Mouse (Mus musculus) liver, embryonic 16.5 days (tissue): ENCODE measurements around the gene Chpf2. TPM values are rescaled to one million over a fixed set of nuclear protein-coding genes. Genes with fewer than 3 reads are reported as not detected.
"Not testable (repeated sequence)": the region's sequence is repeated elsewhere in the genome, so short reads cannot be mapped to it uniquely, and the experiment has no call there.

Experiments used
- ATAC-seq: fragments of 200-750 bp; cut with Nextera tagmentation; 2 replicates; pipeline ENCODE4 v1.8.0; 2017; ENCODE audit warnings: low read depth, mild to moderate bottlenecking, moderate number of reproducible peaks, moderate library complexity
- H3K27ac ChIP-seq: fragments of 300-500 bp; sonication (generic); 2 replicates; pipeline ENCODE4 v1.5.1; 2014; ENCODE audit warnings: mild to moderate bottlenecking, low read length
- H3K27me3 ChIP-seq: fragments of 300-500 bp; sonication (generic); 2 replicates; pipeline ENCODE4 v1.6.1; 2014; ENCODE audit warnings: low read depth, low read length, mixed read lengths; ENCODE audit not compliant: control insufficient read depth, insufficient read depth
- H3K36me3 ChIP-seq: fragments of 300-500 bp; sonication (generic); 2 replicates; pipeline ENCODE4 v1.6.1; 2014; ENCODE audit warnings: mild to moderate bottlenecking; ENCODE audit not compliant: control insufficient read depth, insufficient read depth
- H3K4me1 ChIP-seq: fragments of 300-500 bp; sonication (generic); 2 replicates; pipeline ENCODE4 v1.6.1; 2014; ENCODE audit warnings: low read depth, low read length, mixed read lengths; ENCODE audit not compliant: control insufficient read depth
- H3K4me2 ChIP-seq: fragments of 300-500 bp; sonication (generic); 2 replicates; pipeline ENCODE4 v1.6.1; 2014; ENCODE audit warnings: low read depth, low read length, mixed read lengths
- H3K4me3 ChIP-seq: fragments of 300-500 bp; sonication (generic); 2 replicates; pipeline ENCODE4 v1.5.1; 2014; ENCODE audit warnings: low read depth, mild to moderate bottlenecking, low read length
- H3K9ac ChIP-seq: fragments of 300-500 bp; sonication (generic); 2 replicates; pipeline ENCODE4 v1.6.1; 2014; ENCODE audit warnings: low read depth, low read length
- H3K9me3 ChIP-seq: fragments of 300-500 bp; sonication (generic); replicated peaks from 2 replicates; pipeline ENCODE4 v1.6.1; 2016; ENCODE audit warnings: low read length; ENCODE audit not compliant: control insufficient read depth
- WGBS: fragments of 180-500 bp; shearing (Covaris S2); extraction: QIAGEN DNeasy Blood & Tissue Kit; methylation state at CpG from one replicate; pipeline ENCODE4 v1.1.7; 2014; ENCODE audit not compliant: insufficient replicate concordance; 5-methylcytosine and 5-hydroxymethylcytosine counted together
- polyA plus RNA-seq: library from polyadenylated mRNA; unstranded; fragments of >200 nt; fragmentation: Nextera tagmentation; extraction: Ambion mirVana; gene quantifications from 2 replicates; pipeline ENCODE4 v1.2.1, GENCODE M21; 2015

The Chpf2 gene
- polyA plus RNA-seq, 1 experiment from 2014 or later, result 11.3 TPM

DNA sequence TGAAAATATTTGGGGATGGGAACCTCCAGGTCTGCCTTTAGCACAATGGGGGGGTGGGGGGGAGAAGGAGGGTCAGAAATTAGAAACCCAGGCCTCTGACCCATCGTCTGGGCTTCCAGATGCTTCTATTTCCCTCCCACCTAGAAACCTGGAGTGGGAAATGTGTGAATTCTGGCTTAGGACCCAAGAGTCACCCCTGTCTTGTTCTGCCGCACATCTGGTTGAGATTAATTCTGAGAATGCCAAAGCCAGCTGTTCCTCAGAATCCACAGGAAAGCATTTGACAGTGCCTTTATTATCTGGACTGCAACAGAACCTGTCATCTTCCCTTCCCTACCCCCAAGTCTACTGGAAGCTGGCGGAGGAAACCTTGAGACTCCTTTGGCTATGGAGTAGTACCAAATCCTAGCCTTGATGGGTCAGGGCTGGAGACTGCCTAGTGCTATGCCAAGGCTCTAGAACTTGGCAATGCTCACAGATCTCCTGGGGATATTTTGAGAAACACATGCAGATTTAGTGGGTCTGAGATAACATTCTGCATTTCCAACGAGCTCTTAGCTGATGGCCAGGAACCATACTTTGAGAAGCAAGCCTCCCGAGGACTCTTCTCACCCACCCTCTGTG, 32.8 kb upstream of the Chpf2 start:
- Histone ChIP-seq H3K27ac (no peak overlapping the region), H3K4me1 (no peaks in the 10 kb centered on the region), H3K36me3 (no peaks in the 10 kb centered on the region), H3K4me3 (no peak overlapping the region), H3K4me2 (no peak overlapping the region), H3K9me3 (no peaks in the 10 kb centered on the region), H3K9ac (no peak overlapping the region), H3K27me3 (peaks cover 20% of the 10 kb centered on the region)
- ATAC-seq, result no peak
- 50% methylated on average over 5 of the region's 5 CpGs for WGBS

DNA sequence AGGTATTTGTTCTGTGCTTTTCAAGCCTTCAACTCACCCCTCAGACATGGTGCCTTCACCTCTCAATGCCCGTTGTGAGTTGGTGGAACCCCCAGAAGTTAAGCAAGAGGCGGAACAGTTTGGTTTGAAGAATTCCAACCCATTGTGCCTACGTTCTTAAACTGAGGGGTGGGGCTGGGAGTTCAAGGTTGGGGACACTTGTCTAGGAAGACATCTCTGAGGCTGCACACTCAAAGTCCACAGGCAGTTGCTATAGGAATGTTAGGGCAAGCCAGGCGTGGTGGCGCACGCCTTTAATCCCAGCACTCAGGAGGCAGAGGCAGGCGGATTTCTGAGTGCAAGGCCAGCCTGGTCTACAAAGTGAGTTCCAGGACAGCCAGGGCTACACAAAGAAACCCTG, 31.2 kb upstream of the Chpf2 start:
- WGBS, result 63% methylated on average over 7 of the region's 7 CpGs
- not testable (repeated sequence) for H3K4me2 ChIP-seq, H3K4me1 ChIP-seq, H3K4me3 ChIP-seq, H3K36me3 ChIP-seq, H3K27ac ChIP-seq, ATAC-seq, H3K9ac ChIP-seq, H3K9me3 ChIP-seq
- peaks cover 13% of the 10 kb centered on the region for H3K27me3 ChIP-seq

DNA sequence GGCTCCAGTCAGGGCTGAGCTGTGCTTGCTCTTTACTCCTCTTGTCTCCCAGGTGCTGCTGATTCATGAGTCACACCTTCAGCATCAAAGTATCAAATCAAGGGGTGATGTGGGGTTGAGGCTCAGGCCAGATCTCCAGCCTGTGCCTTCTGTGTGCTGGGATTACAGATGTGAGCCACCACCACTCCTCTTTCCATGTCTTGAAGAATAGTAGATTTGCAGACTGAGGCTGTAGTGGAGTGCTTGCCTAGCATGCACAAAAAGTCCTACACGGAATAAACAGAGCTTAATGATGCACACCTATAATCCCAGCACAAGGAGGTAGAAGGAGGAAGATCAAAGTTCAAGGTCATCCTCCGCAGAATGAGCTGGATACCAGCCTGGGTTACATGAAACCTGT, 29.8 kb upstream of the Chpf2 start, which contains the start of gene 4931409K22Rik:
Gene 4931409K22Rik, minus strand, starts transcription at position 101 of the 400 bp plus-strand sequence.
- 42% methylated on average over 2 of the region's 2 CpGs for WGBS
- Histone ChIP-seq H3K4me1 (no peaks in the 10 kb centered on the region), H3K4me3 (no peak within 1 kb of the TSS), H3K27me3 (peaks cover 4% of the 10 kb centered on the region; the same call in 1 of the 2 replicates), H3K9ac (no peak within 1 kb of the TSS), H3K36me3 (no peaks in the 10 kb centered on the region), H3K9me3 (no peaks in the 10 kb centered on the region), H3K27ac (no peak within 1 kb of the TSS), H3K4me2 (no peak within 1 kb of the TSS)
- ATAC-seq, result no peak

DNA sequence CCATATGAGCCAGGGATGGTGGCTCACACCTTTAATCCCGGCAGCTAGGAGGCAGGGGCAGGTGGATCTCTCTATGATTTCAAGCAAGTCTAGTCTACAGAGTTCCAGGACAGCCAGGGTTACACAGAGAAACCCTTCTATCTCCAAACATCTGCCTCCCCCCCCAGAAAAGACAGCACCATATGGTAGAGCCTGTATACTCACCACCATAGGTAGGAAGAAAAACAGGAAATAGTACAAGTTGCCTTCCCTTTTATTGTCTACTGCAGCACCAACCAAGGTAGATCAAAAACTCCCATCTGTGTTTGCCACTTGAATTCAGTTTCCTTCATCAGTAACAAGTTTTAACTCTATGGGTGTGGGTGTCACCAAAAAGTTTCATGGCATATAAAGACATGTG, 10.6 kb upstream of the Chpf2 start:
- no peak for ATAC-seq
- no peak overlapping the region for H3K4me3 ChIP-seq
- peak overlapping the region; percentile 95 for H3K4me2 ChIP-seq
- no peaks in the 10 kb centered on the region for H3K27me3 ChIP-seq
- no peak overlapping the region for H3K9ac ChIP-seq
- peaks cover 14% of the 10 kb centered on the region; the same call in 1 of the 2 replicates for H3K4me1 ChIP-seq
- 81% methylated on average over 1 of the region's 1 CpGs for WGBS
- peaks cover 12% of the 10 kb centered on the region for H3K36me3 ChIP-seq
- H3K27ac ChIP-seq, result no peak overlapping the region
- H3K9me3 ChIP-seq, result no peaks in the 10 kb centered on the region

DNA sequence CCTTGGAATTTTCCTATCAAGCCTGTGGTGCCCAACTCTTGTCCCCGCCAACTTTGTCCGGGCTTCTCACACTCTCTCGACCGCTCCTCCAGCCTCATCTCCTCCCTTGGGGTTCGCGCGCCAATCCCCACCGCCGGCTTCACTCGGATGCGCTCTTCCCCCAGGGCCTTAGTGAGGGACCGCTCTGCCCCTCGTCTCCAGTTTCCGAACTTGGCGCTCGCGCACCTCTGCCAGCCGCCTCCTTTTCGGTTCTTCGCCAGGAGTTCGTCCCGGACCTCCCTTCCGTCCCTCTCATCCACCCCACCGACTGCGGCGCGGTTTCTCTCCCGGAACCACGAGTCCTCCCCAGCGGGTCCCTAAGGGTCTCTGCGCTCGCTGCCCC, 9.7 kb upstream of the Chpf2 start:
- H3K9ac ChIP-seq, result peak overlapping the region; percentile 86
- peak overlapping the region; percentile 88 for H3K4me3 ChIP-seq
- H3K27me3 ChIP-seq, result no peaks in the 10 kb centered on the region
- H3K9me3 ChIP-seq, result no peaks in the 10 kb centered on the region
- WGBS, result under 1% methylated on average over 32 of the region's 32 CpGs
- H3K36me3 ChIP-seq, result peaks cover 10% of the 10 kb centered on the region
- H3K27ac ChIP-seq, result peak overlapping the region; percentile 67
- peak; percentile 19 for ATAC-seq
- H3K4me2 ChIP-seq, result peak overlapping the region; percentile 95
- peaks cover 14% of the 10 kb centered on the region; the same call in 1 of the 2 replicates for H3K4me1 ChIP-seq

DNA sequence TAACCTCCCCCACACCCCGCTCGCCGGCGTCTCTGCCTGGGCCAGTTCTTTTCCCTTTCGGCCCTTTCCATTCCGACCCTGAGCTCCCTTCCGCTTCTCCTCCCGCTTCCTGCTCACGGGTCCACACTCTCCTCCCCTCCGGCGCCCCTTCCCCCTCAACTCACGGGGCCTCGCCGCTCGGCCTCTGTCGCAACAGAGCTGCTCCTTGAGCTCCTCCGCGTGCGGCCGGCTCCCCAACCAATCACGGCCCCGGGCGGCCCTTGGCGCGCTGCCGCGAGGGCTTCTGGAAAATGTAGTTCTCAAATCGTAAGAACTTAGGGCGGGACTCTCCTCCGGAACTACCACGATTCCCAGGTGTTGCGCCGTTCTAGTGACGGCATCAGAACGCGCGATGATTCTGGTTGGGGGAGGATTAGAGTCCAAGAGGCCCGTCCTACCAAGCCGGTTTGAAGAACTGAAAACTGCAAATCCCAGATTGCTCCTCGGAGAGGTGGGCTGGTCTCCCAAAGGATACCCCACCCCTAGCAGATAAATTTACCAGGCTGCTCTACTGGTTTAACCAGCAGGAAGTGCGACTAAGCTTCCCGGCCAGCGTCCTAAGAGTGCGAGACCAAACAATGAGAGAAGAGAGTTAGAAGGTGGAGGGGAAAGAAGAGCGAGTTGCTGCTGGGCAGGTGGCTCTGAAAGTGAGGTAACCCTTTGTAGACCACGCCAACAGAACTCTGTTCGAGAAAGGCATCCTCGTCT, 9.2 kb upstream of the Chpf2 start, which contains the start of gene Abcf2:
Gene Abcf2, minus strand, starts transcription at position 285 of the 747 bp plus-strand sequence.
- no peaks in the 10 kb centered on the region for H3K27me3 ChIP-seq
- peak within 1 kb of the TSS; percentile 88 for H3K4me3 ChIP-seq
- WGBS, result under 1% methylated on average over 48 of the region's 48 CpGs
- H3K4me1 ChIP-seq, result peaks cover 14% of the 10 kb centered on the region; the same call in 1 of the 2 replicates
- peak within 1 kb of the TSS; percentile 95 for H3K4me2 ChIP-seq
- H3K36me3 ChIP-seq, result peaks cover 10% of the 10 kb centered on the region
- no peaks in the 10 kb centered on the region for H3K9me3 ChIP-seq
- peak; percentile 94 for ATAC-seq
- peak within 1 kb of the TSS; percentile 86 for H3K9ac ChIP-seq
- peak within 1 kb of the TSS; percentile 67 for H3K27ac ChIP-seq

DNA sequence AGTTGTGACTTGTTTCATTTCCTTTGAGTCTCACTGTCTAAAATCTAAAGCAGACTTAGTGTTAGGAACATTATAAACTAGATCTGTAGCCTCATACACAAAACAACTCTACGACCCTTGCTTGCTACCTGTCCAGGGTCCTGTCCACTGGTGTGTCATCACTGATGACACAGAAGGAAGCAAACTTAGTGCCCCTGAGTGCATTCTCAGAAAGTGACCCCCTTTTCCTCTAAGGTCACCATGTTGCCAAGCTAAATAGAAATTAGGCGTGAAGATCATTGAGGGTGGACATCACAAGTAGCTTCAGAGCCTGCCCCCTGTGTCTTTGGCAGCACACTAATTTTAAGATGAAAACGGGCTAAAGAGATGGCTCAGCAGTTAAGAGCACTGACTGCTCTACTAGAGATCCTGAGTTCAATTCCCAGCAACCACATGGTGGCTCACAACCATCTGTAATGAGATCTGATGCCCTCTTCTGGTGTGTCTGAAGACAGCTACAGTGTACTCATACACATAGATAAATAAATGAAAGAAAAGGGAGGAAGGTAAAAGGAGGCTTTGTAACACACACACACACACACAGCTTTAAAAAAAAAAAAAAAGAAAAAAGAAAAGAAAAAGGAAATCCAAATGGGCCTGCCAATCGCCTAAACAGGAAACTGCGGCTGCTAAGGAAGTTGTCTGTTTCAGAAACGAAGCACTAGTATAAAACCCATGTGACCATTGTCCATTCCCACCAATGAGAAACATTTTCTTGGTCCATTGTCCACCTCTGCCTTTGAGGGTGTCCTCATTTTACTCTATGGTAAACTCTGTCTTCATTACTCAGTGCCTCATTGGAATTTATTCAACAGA, 8.2 kb upstream of the Chpf2 start:
- Histone ChIP-seq H3K9ac (peak overlapping the region; percentile 65), H3K4me1 (peaks cover 14% of the 10 kb centered on the region; the same call in 1 of the 2 replicates), H3K36me3 (peaks cover 6% of the 10 kb centered on the region; the same call in 1 of the 2 replicates), H3K27ac (peak overlapping the region; percentile 58), H3K9me3 (no peaks in the 10 kb centered on the region), H3K27me3 (no peaks in the 10 kb centered on the region), H3K4me3 (peak overlapping the region; percentile 88), H3K4me2 (peak overlapping the region; percentile 95)
- 25% methylated on average over 6 of the region's 6 CpGs for WGBS
- ATAC-seq, result no peak

DNA sequence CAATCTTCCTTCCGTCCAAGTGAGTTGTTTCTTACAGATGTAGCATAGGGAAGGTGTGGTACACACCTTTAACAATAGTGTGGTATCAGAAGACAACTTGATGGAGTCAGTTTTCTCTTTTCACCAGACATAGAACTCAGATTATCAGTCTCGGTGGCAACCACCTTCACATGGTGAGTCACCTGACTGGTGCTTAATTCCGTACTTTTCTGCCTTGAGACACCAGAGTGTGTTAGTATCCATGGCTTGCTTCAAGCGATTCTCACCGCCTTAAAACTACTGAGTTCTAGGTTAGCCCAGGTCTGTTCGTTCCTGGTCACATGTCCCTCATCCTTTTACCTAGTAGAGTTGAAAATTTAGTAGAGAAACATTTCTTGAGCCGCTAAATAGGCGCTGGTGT, 435 bp upstream of the Chpf2 start:
- H3K4me1 ChIP-seq, result peaks cover 19% of the 10 kb centered on the region
- H3K27me3 ChIP-seq, result peaks cover under 1% of the 10 kb centered on the region; the same call in 1 of the 2 replicates
- H3K36me3 ChIP-seq, result no peaks in the 10 kb centered on the region; the same call in 1 of the 2 replicates
- peak overlapping the region; percentile 87 for H3K4me3 ChIP-seq
- no peaks in the 10 kb centered on the region for H3K9me3 ChIP-seq
- no peak for ATAC-seq
- WGBS, result 6% methylated on average over 8 of the region's 8 CpGs
- H3K4me2 ChIP-seq, result peak overlapping the region; percentile 87
- no peak overlapping the region for H3K27ac ChIP-seq
- H3K9ac ChIP-seq, result peak overlapping the region; percentile 83
